Mouse (Mus musculus) heart, adult 8-10 months (tissue): ENCODE results near the gene Hdac1. TPM values are rescaled to one million over a fixed set of nuclear protein-coding genes. Genes with fewer than 3 reads are reported as not detected.
A peak's percentile ranks its signal among the peaks of the same experiment; 100 is the strongest.

Source experiments
- DNase-seq: peaks from one replicate; pipeline ENCODE4 v3.0.0; 2022; ENCODE audit warnings: low spot score
- total RNA-seq, 4 experiments: library from RNA; stranded (reverse); gene quantifications; 2 replicates each; pipeline ENCODE4 v1.2.4; 2022

The Hdac1 gene
- total RNA-seq, result 10 to 100 TPM; 11.4 to 15.0 (median 12.8) TPM

- peak; percentile 95 for DNase-seq
Observed at GRCm38 (mm10) chr4:129542592-129543141, at the start of gene Hdac1. TSS of gene Hdac1 (minus strand) at chr4:129542713.

GRCm38 (mm10) chr4:129588865-129589264, 46.4 kb upstream of the Hdac1 start:
- DNase-seq, result no peak

DNA sequence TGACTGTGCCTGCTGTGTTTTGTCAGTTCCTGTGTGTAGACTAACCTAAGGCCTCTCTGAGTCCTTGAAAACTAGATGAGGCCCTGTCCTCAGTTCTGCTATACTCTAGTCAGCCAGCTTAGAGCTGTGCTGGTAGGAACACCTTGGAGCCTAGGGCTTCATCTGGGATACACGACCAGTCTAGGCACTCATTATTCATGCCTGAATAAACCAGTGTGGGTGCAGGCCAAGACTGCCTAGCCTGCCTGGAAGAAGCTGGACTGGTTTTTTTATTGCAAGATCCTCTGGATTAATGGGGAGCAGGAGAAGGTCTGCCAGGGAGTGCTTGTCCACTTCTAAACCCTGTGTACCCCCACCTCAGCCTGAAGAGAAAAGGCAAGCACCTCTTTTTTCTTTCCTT, 44.4 kb upstream of the Hdac1 start:
- no peak for DNase-seq

DNA sequence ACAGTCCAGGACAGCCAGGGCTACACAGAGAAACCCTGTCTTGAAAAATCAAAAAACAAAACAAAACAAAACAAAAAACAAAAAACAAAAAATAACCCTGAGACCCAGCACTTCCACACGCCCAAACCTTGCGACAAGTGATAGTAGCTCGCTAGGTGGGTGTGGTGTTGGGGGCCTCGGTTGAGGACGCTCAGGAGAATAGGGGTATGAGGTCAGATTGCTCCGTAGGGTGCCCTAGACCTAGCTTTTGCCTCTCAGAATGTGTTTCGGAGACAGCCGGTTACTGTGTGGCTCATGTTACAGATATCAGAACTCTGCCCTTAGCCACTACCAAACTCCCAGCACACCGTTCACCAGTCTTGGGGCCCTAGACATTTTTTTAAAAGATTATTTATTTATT, 43.3 kb upstream of the Hdac1 start:
- no peak for DNase-seq

DNA sequence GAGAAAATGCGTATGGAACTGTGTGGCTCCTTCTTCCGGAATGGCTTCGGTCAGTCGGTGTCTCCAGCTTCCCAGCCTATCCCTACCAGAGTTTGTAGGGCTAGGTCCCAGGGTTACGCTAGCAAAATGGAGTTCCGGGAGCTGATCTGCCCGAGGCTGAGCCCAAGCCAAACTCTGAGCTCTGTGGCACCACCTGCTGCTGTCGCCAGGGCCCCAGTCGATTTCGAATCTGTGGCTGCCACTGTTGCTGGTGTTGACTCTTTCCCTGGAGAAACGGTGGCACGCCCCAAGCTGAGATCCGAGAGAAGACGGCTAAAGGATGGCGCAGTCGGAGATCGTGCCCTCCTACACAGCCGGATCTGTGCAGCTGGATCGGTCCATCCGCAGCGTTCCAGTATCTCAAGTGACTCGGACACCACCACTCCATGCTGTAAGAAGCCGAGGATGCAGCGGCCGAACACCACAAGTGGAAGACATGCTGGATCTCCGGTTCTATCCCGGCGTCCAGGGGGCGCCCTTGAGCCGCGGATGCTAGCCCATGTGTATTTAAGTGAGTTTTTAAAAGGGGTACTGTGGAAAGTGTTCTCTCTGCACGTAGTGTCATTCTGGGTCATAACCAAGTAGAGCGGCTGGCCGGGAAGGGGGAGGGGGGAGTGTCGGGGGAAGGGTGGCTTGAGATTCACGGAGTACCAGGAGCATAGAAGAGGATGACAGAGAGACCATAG, 42.5 kb upstream of the Hdac1 start:
- peak; percentile 82 for DNase-seq

- no peak for DNase-seq
Observed at GRCm38 (mm10) chr4:129584370-129584769, 41.9 kb upstream of the Hdac1 start.

GRCm38 (mm10) chr4:129582251-129582650, 39.7 kb upstream of the Hdac1 start:
- DNase-seq, result no peak

DNA sequence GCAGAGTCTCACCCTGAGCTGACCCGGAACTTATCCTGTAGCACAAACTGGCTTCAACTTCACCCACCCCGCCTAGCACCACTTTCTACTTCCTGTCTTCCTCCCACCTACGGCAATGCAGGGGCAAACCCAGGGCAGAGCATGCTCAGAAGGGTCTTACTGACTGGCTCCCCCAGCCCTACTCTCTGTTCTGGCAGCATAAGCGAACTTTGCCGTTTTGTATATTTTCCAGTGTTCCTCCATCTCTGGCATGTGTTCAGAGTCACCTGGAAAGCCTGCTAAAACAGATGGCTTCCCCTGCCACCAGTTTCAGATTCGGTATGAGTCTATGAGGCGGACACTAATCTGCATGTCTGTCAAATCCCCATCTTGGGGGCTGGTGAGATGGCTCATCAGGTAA, 37.8 kb upstream of the Hdac1 start:
- no peak for DNase-seq

- DNase-seq, result peak; percentile 51
Observed at GRCm38 (mm10) chr4:129578466-129578865, 36.0 kb upstream of the Hdac1 start, which contains the start of gene Fam167b. TSS of gene Fam167b (minus strand) at chr4:129578549.

GRCm38 (mm10) chr4:129577688-129578087, 35.2 kb upstream of the Hdac1 start:
- no peak for DNase-seq

GRCm38 (mm10) chr4:129576863-129577491, 34.5 kb upstream of the Hdac1 start:
- peak; percentile 61 for DNase-seq

- no peak for DNase-seq
Observed at GRCm38 (mm10) chr4:129575171-129575844, 32.8 kb upstream of the Hdac1 start.

- no peak for DNase-seq
Observed at GRCm38 (mm10) chr4:129573430-129573829, 30.9 kb upstream of the Hdac1 start, which contains the start of gene Lck. TSS of gene Lck (minus strand) at chr4:129573641.

DNA sequence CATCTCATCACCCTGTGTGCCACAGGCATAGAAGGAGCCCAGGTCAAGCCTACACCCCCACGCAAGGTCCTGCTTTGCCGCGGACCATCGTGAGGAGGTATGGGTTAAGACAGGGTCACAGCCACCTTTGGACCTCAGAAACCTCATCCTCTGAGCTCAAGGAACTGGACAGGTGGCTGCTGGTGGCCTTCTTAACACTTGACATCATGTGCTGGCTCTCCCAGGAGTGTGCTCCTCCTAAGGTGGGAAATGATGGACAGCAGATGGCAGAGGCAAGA, 30.5 kb upstream of the Hdac1 start:
- DNase-seq, result no peak

GRCm38 (mm10) chr4:129572236-129573092, 30.0 kb upstream of the Hdac1 start:
- no peak for DNase-seq

DNA sequence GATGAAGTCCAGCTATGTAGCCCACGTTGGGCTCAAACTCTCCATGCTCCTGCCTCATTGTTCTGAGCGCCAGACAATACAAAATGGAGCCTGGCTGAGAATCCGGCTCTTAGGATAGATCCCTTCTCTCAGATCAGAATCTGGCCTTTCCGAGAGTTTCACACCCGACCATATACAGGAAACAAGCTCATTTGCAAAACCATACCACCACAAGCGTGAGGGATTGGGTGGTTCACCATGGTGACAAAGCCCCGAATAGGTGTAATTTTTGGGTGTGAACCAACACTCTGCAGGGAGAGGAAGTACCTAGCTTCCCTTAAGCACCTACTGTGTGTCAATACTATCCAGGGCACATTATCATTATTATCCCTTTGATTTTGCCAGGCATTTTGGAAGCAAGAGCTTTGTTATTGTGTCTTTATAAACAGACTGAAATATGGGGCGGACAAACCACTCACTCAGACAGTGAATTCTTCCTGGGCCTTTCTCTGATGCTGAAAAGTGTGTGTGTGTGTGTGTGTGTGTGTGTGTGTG, 29.1 kb upstream of the Hdac1 start:
- no peak for DNase-seq

- DNase-seq, result no peak
Observed at GRCm38 (mm10) chr4:129570028-129570427, 27.5 kb upstream of the Hdac1 start.

DNA sequence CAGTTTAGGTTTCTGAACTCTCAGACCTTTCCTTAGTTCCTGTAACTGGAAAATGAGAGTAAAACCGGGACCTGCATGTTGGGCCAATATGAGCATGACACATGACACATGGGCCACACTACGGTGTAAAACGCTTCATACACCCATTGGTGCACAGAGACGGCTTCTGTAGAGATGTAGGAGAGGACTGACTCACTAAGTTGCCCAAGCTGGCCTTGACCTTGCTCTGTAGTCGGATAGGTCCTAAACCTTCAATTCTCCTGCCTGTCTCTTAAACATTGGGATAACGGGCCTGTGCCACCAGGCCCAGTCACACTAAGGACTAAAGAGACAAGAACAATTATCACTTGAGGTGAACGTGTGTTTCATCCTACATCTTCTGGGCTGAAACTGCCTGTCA, 25.9 kb upstream of the Hdac1 start:
- no peak for DNase-seq

DNA sequence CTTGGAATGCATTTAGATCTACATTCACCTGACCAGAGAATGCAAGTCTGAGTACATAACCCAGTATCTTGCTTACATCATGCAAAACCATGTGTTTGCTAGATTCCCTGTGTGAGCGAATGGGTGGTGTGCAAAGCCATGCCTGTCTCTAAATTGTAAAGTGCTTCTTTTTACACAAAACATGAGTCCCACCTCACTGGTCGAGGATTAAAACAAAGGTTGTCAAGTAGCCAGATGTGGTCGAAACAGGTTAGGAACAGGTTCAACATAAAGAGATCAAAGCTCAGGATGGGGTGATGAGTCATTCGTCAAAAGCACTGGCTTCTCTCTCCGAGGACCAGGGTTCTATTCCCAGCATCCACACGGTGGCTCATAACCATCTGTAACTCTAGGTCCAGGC, 22.6 kb upstream of the Hdac1 start:
- no peak for DNase-seq

DNA sequence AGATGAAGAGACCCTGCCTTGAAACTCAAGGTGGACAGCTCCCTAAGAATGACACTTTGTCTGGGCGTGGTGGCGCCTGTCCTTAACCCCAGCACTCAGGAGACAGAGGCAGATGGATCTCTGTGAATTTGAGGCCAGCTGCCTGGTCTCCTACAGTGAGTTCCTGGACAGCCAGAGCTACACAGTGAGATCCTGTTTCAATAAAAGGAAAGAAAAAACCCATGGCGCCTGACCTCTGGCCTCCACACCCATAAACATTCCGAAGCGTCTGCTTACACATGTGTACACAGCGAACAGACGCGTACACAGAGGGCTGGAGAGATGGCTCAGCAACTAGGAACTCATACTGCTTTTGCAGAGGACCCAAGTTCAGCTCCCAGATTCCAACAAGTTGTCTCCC, 21.2 kb upstream of the Hdac1 start:
- no peak for DNase-seq

GRCm38 (mm10) chr4:129561184-129561583, 18.7 kb upstream of the Hdac1 start:
- DNase-seq, result no peak
